Mouse (Mus musculus): ENCODE data around the gene Aoc3. TPM values are rescaled to one million over a fixed set of nuclear protein-coding genes. Genes with fewer than 3 reads are reported as not detected.
"Not testable (repeated sequence)": the region's sequence is repeated elsewhere in the genome, so short reads cannot be mapped to it uniquely, and the experiment has no call there.

The Aoc3 gene
- polyA plus RNA-seq, 1 experiment: 6.6 TPM

GRCm38 (mm10) chr11:101370141-101370540 lies 39.7 kb downstream of the Aoc3 start:
- H3K27me3 ChIP-seq (ENCODE audit: control insufficient read depth, insufficient read depth, low read length): no peaks in the 10 kb centered on the region
- no peak overlapping the region for H3K4me3 ChIP-seq (ENCODE audit: low read depth, low read length)
- peaks cover 4% of the 10 kb centered on the region; the same call in 1 of the 2 replicates for H3K36me3 ChIP-seq (ENCODE audit: control insufficient read depth, insufficient read depth, low read length)
- WGBS: 65% methylated on average over 5 of the region's 5 CpGs
- TF ChIP-seq POLR2A (IDR thresholded peaks at IDR 0.05; ENCODE audit: low read depth, low read length) (no peak), CTCF (IDR thresholded peaks at IDR 0.05; ENCODE audit: extremely low read depth, insufficient read length, insufficient replicate concordance, low read depth, low read length) (no peak)
- H3K4me1 ChIP-seq (ENCODE audit: control insufficient read depth, insufficient read depth, insufficient read length, low read length): peaks cover 10% of the 10 kb centered on the region; the same call in 1 of the 2 replicates
- no peak overlapping the region for H3K27ac ChIP-seq (ENCODE audit: insufficient read depth, low read depth, low read length)

DNA sequence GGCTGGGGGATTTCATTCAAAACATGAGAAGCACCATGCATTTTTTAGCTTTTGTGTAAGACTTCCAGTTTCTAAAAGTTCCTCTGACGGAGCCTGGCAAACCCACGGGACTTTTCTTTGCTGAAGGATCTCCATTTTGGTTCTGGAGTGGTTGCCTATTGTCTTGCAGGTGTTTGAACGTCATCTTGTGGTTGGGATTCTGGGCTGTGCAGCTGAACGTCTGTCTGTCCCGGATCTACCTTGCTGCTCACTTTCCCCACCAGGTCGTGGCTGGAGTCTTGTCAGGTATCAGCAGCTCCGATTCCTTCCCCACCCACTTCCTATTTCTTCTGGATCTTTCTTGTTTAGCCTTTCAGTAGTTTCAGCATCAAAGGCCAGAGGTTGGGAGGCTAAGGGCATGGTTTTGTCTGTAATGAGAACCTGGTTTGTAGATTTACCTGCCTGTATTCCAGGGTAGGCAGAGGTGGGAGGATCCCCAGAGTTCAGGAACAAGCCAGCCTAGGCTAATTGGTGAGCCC lies 44.1 kb downstream of the Aoc3 start:
- Histone ChIP-seq H3K27ac (ENCODE audit: insufficient read depth, low read depth, low read length) (no peak overlapping the region), H3K4me1 (ENCODE audit: control insufficient read depth, insufficient read depth, insufficient read length, low read length) (peaks cover 3% of the 10 kb centered on the region; the same call in 1 of the 2 replicates), H3K4me3 (ENCODE audit: low read depth, low read length) (no peak overlapping the region), H3K27me3 (ENCODE audit: control insufficient read depth, insufficient read depth, low read length) (no peaks in the 10 kb centered on the region), H3K36me3 (ENCODE audit: control insufficient read depth, insufficient read depth, low read length) (peaks cover 6% of the 10 kb centered on the region; the same call in 1 of the 2 replicates)
- TF ChIP-seq POLR2A (IDR thresholded peaks at IDR 0.05; ENCODE audit: low read depth, low read length) (no peak), CTCF (IDR thresholded peaks at IDR 0.05; ENCODE audit: extremely low read depth, insufficient read length, insufficient replicate concordance, low read depth, low read length) (no peak)
- WGBS: 58% methylated on average over 7 of the region's 7 CpGs

DNA sequence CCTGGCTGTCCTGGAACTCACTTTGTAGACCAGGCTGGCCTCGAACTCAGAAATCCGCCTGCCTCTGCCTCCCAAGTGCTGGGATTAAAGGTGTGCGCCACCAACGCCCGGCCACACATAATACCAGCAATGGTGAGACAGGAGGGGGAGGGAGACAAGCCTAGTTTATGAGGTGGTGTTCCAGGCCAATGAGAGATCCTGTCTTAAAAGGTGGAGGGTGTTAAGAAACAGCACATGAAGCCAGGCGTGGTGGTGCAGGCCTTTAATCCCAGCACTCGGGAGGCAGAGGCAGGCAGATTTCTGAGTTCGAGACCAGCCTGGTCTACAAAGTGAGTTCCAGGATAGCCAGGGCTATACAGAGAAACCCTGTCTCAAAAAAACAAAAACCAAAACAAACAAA lies 47.8 kb downstream of the Aoc3 start:
- H3K27ac ChIP-seq (ENCODE audit: insufficient read depth, low read depth, low read length); H3K4me3 ChIP-seq (ENCODE audit: low read depth, low read length); H3K27me3 ChIP-seq (ENCODE audit: control insufficient read depth, insufficient read depth, low read length); H3K36me3 ChIP-seq (ENCODE audit: control insufficient read depth, insufficient read depth, low read length); H3K4me1 ChIP-seq (ENCODE audit: control insufficient read depth, insufficient read depth, insufficient read length, low read length): not testable (repeated sequence)
- WGBS: 91% methylated on average over 8 of the region's 8 CpGs

GRCm38 (mm10) chr11:101378926-101379325 lies 48.5 kb downstream of the Aoc3 start:
- Histone ChIP-seq H3K4me3 (ENCODE audit: low read depth, low read length) (no peak overlapping the region), H3K36me3 (ENCODE audit: control insufficient read depth, insufficient read depth, low read length) (0 out of 2 replicates have a peak, but pooled peaks cover 3% of the 10 kb centered on the region), H3K4me1 (ENCODE audit: control insufficient read depth, insufficient read depth, insufficient read length, low read length) (no peaks in the 10 kb centered on the region), H3K27ac (ENCODE audit: insufficient read depth, low read depth, low read length) (no peak overlapping the region), H3K27me3 (ENCODE audit: control insufficient read depth, insufficient read depth, low read length) (no peaks in the 10 kb centered on the region)
- TF ChIP-seq POLR2A (IDR thresholded peaks at IDR 0.05; ENCODE audit: low read depth, low read length) (no peak), CTCF (IDR thresholded peaks at IDR 0.05; ENCODE audit: extremely low read depth, insufficient read length, insufficient replicate concordance, low read depth, low read length) (no peak)
- WGBS: 79% methylated on average over 6 of the region's 6 CpGs

GRCm38 (mm10) chr11:101381817-101382216 lies 51.4 kb downstream of the Aoc3 start:
- no peak overlapping the region for H3K27ac ChIP-seq (ENCODE audit: insufficient read depth, low read depth, low read length)
- WGBS: 35% methylated on average over 4 of the region's 4 CpGs
- 0 out of 2 replicates have a peak, but pooled peaks cover 2% of the 10 kb centered on the region for H3K36me3 ChIP-seq (ENCODE audit: control insufficient read depth, insufficient read depth, low read length)
- H3K4me1 ChIP-seq (ENCODE audit: control insufficient read depth, insufficient read depth, insufficient read length, low read length): no peaks in the 10 kb centered on the region
- TF ChIP-seq CTCF (IDR thresholded peaks at IDR 0.05; ENCODE audit: extremely low read depth, insufficient read length, insufficient replicate concordance, low read depth, low read length): no peak
- no peak for TF ChIP-seq POLR2A (IDR thresholded peaks at IDR 0.05; ENCODE audit: low read depth, low read length)
- no peaks in the 10 kb centered on the region for H3K27me3 ChIP-seq (ENCODE audit: control insufficient read depth, insufficient read depth, low read length)
- no peak overlapping the region for H3K4me3 ChIP-seq (ENCODE audit: low read depth, low read length)

Other genes with a start within 250 kb of the Aoc3 start
- gene Coasy, start 248.0 kb upstream of the Aoc3 start, polyA plus RNA-seq (2012; rRNA removed): 26.3 and 38.9 TPM in 2 replicates
- 54.1 and 100 TPM in 2 replicates for gene Mlx, start 243.3 kb upstream of the Aoc3 start, polyA plus RNA-seq (2012; rRNA removed)
- 0.22 and 0.46 TPM in 2 replicates for gene Psmc3ip, start 235.2 kb upstream of the Aoc3 start, polyA plus RNA-seq (2012; rRNA removed)
- gene Retreg3, start 210.7 kb upstream of the Aoc3 start, polyA plus RNA-seq (2012; rRNA removed): 27.3 and 55.0 TPM in 2 replicates
- 13.2 and 16.2 TPM in 2 replicates for gene Tubg1, start 210.7 kb upstream of the Aoc3 start, polyA plus RNA-seq (2012; rRNA removed)
- gene Tubg2, start 174.7 kb upstream of the Aoc3 start, polyA plus RNA-seq (2012; rRNA removed): 1.1 and 2.2 TPM in 2 replicates
- gene Cntnap1, start 160.1 kb upstream of the Aoc3 start, polyA plus RNA-seq (2012; rRNA removed): 2.7 and 2.8 TPM in 2 replicates
- 33.0 and 84.5 TPM in 2 replicates for gene Plekhh3, start 159.3 kb upstream of the Aoc3 start, polyA plus RNA-seq (2012; rRNA removed)
- 18.4 and 25.7 TPM in 2 replicates for gene Ccr10, start 155.2 kb upstream of the Aoc3 start, polyA plus RNA-seq (2012; rRNA removed)
- 7.9 and 20.0 TPM in 2 replicates for gene Ezh1, start 104.1 kb upstream of the Aoc3 start, polyA plus RNA-seq (2012; rRNA removed)
- gene Ramp2, start 84.6 kb upstream of the Aoc3 start, polyA plus RNA-seq (2012; rRNA removed): 15.1 and 25.8 TPM in 2 replicates
- gene Vps25, start 76.9 kb upstream of the Aoc3 start, polyA plus RNA-seq (2012; rRNA removed): 28.9 and 64.8 TPM in 2 replicates
- gene Wnk4, start 70.0 kb upstream of the Aoc3 start, polyA plus RNA-seq (2012; rRNA removed): 3.0 and 7.9 TPM in 2 replicates
- gene Cntd1, start 51.6 kb upstream of the Aoc3 start, polyA plus RNA-seq (2012; rRNA removed): 0.09 and 0.20 TPM in 2 replicates
- 174 and 479 TPM in 2 replicates for gene Coa3, start 51.5 kb upstream of the Aoc3 start, polyA plus RNA-seq (2012; rRNA removed)
- gene Becn1, start 28.3 kb upstream of the Aoc3 start, polyA plus RNA-seq (2012; rRNA removed): 157 and 163 TPM in 2 replicates
- 19.9 and 36.7 TPM in 2 replicates for gene Psme3, start 14.4 kb upstream of the Aoc3 start, polyA plus RNA-seq (2012; rRNA removed)
- 2.7 and 5.9 TPM in 2 replicates for gene Aoc2, start 5.5 kb upstream of the Aoc3 start, polyA plus RNA-seq (2012; rRNA removed)
- gene G6pc, start 37.0 kb downstream of the Aoc3 start, polyA plus RNA-seq (2012; rRNA removed): 8.8 and 9.7 TPM in 2 replicates
- 8.5 and 10.8 TPM in 2 replicates for gene Aarsd1, start 87.0 kb downstream of the Aoc3 start, polyA plus RNA-seq (2012; rRNA removed)
- gene Gm27029, start 94.2 kb downstream of the Aoc3 start, polyA plus RNA-seq (2012; rRNA removed): 0.11 TPM in 1 of 2 replicates, not detected in the other
- gene Rundc1, start 94.5 kb downstream of the Aoc3 start, polyA plus RNA-seq (2012; rRNA removed): 15.4 and 23.7 TPM in 2 replicates
- gene Ptges3l, start 94.7 kb downstream of the Aoc3 start, polyA plus RNA-seq (2012; rRNA removed): 0.51 and 0.89 TPM in 2 replicates
- 178 and 244 TPM in 2 replicates for gene Rpl27, start 111.7 kb downstream of the Aoc3 start, polyA plus RNA-seq (2012; rRNA removed)
- gene Ifi35, start 117.8 kb downstream of the Aoc3 start, polyA plus RNA-seq (2012; rRNA removed): 44.3 and 123 TPM in 2 replicates
- 18.5 and 28.1 TPM in 2 replicates for gene Rnd2, start 134.4 kb downstream of the Aoc3 start, polyA plus RNA-seq (2012; rRNA removed)
- 92.5 and 272 TPM in 2 replicates for gene Vat1, start 135.6 kb downstream of the Aoc3 start, polyA plus RNA-seq (2012; rRNA removed)
- 0.24 and 1.0 TPM in 2 replicates for gene Brca1, start 221.3 kb downstream of the Aoc3 start, polyA plus RNA-seq (2012; rRNA removed)
- 47.4 and 116 TPM in 2 replicates for gene Nbr1, start 221.5 kb downstream of the Aoc3 start, polyA plus RNA-seq (2012; rRNA removed)